Mouse (Mus musculus): ENCODE measurements around the gene Madcam1.
"Not testable (repeated sequence)": the region's sequence is repeated elsewhere in the genome, so short reads cannot be mapped to it uniquely, and the experiment has no call there.

Gene Madcam1

DNA sequence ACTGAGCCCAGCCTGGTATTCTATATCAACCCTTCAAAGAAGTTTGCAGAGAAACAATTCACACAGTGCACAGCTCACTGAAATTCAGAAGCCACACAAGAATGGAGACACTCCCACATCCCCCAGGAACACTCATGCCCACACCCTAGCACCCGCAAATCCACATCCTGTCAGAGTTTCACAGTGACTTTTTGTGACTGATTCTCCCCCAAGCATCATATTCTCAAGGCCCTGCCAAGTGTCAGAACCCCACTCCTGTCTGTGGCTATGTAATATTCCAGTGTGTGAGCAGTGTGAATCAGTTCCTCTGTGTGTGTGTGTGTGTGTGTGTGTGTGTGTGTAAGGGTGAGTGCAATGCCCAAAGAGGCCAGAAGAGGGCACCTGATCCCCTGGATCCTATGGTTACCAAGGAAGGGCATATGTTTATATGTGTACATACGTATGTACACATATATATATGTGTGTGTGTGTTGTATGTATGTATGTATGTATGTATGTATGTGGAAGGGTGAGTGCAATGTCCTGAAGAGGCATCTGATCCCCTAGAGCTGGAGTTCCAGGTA is 27.7 kb downstream of the Madcam1 start:
- DNase-seq: no peak

DNA sequence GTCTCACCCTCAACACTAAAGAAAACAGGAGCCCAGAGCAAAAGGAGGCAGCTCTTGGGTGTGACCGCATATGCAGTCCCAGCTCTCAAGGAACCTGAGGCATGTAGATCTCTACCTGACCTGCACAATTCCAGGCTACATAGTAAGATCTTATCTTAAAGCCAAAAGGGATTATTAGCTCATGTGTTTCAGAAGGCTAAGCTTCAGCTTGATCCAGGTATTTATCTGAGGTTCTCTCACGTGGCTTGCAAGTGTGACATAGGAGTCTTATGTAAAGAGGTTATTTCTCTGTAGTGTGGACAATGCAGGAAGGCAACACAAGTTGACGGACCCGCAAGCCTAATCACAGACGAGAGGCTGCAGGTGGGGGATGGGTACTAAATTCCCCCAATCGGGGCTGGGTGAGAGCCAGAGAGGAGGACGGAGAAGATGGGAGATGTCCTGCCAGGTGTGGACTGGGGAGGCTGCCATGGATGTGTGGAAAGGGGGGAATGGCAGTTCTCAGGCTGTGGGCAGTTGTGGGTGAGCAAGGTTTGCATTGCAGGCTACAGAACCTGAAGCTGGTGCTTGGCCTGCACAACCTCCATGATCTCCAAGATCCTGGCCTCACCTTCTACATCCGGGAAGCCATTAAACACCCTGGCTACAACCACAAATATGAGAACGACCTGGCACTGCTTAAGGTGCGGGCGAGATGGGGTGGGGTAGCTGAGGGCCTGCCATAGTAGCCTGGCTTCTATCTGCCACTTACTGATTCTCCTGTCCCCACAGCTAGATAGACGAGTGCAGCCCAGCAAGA is 29.4 kb downstream of the Madcam1 start:
- DNase-seq: no peak

DNA sequence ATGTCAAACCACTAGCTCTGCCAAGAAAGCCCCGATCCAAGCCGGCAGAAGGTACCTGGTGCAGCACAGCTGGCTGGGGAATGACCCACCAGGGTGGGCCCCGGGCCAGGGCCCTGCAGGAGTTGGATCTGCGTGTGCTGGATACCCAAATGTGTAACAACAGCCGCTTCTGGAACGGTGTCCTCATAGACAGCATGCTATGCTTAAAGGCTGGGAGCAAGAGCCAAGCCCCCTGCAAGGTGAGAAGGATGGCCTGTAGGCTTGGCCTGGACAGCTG is 30.0 kb downstream of the Madcam1 start:
- no peak for DNase-seq

DNA sequence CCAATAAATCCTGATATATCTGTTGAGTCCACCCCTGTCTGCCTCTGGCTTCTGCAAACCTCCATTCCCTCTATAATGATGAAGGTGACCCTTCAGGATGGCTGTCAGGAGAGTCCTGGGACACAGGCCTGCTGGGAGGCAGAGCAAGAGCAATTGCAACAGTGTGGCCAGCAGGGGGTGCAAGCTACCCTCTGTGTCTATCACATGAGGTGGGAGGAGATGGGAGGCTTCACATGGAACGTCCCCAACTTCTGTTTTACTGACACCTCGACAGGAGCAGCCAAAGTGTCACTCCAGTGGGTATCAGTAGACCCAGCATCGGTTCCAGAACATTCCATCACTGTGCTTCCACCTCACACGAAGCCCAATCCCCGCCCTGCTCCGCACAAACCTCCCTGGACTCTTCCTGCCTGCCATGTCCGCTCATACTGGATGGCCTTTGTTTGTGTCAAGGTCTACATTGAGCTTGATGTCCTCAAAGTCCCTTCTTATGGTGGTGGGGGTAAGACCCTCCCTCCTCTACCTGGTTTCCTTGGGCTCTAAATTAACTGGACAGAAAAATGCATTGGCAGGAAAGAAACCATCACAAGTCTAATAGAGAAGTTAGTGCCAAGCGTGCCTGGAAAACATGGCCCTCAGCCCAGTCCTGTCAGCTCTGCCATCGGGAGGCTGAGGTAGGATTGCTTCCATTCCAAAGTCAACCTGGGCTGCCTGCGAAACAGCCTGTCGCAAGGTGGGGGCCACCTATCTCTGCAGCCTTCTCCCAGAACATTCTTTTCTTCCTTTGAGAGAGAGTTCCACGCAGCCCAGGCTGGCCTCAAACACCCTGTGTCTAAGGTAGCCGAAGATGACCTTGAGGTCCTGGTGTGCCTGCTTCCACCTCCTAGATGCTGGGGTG is 31.1 kb downstream of the Madcam1 start:
- peak; percentile 63 for DNase-seq

DNA sequence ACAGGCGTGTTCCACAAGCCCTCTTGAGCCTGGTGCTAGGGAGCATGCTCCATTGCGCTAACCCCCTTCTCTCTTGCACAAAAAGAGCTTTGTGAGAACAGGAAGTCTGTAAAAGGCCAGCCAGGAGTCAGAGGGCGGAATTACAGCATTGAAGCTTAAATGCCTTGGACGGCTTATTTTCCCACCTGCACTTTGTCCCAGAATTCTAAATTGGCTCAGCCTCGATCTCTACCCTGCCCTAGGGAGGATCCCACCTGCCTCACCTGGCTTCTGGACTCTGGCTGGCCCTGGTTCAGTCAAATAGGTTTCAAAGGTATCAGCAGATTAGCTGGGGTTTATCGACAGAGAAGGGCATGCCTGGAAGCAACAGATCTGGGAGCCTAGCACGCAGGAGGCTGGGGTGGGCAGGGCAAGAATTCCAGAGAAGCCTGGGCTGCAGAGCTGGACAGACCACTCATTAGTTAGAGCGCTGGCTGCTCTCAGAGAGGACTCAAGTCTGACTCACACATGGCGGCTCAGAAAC is 31.8 kb downstream of the Madcam1 start:
- DNase-seq: no peak

DNA sequence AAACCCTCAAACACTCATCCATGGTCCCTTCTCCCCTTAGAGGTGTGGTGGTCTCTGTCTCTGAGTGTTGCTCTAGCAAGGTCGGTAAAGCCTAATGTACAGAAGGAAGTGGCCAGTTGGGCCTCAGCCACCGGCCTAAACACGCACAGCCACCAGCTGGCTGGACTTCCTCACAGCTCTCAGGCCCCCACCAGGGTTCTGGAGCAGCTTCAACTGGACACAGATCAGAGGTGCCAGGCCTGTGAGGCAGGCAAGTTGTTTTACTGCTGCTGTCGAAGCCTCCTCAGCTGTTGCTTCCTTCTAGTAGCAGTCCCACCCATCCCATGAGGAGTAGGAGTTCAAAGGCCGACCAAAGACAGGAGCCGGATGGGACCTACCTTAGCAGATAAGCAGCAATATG is 33.6 kb downstream of the Madcam1 start:
- DNase-seq: no peak

DNA sequence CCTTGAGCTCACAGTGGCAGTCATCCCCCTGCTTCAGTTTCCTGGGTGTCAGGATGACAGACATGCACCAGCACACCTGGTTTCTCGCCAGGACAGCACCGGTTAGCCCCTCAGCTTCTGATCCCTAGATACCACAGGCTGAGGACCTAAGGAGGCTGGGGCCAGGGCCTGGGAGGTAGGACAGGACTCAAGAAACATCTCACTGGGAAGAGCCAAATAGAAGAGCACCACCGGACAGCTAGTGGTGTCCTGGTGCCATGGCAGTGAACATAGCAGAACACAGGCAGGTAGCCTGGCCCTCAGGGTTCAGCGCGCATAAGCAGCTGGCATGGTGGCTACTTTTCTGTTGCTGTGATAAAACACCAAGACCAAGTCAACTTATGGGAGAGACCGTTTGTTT is 34.1 kb downstream of the Madcam1 start:
- DNase-seq: no peak

DNA sequence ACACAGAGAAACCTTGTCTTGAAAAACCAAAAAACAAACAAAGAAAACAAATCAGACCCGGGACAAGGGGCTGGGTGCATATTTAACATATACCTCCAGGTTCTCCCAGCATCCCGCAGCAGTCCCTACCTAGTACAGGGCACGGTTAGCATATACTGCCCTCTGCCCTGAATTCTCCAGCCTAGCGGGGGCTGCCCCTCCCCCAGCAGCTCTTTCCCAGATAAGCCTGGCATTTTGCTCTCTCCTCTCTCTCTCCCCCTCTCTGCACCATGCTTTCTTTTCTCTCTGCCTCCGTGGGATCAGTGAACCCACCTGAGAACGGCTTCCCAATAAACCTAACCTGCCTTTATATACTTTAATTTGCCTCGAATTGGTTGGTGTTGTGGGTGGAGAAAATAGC is 36.3 kb downstream of the Madcam1 start:
- DNase-seq: no peak

DNA sequence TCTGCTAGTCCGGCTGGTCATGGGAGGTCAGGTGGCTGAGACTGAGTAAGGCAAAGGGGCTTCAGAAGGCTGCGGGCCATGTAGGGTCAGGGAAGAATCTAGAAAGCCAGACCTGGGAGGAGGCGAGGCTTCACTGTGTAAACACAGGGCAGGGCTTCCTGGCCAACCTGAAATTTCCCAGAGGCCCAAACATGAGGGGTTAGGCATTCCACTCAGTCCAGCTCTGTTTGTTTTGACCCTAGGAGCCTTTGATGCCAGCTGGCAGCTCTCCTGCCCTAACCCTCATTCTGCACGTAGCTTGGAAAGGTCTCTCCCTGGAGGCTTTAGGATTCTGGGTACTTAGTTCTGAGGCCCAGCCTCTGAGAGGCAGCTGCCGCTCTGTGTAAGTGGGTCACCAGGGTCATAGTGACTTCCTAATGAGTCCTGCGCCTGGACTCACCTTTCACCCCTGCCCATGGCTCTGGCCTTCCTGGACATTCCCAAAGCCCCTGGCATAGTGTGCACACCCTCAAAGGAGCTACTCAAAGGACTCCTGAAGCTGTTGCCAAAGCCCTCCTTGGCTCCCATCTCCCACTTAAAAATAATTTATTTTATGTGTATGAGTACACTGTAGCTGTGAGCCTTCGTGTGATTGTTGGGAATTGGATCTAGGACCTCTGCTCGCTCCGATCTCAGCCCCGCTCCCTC is 37.2 kb downstream of the Madcam1 start:
- no peak for DNase-seq

DNA sequence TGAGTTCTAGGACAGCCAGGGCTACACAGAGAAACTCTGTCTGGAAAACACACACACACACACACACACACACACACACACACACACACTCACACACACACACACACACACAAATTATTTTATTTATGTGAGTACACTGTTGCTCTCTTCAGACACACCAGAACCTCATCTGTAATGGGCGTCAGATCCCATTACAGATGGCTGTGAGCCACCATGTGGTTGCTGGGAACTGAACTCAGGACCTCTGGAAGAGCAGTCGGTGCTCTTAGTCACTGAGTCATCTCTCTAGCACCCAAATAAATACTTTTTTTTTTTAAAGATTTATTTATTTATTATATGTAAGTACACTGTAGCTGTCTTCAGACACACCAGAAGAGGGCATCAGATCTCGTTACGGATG is 38.6 kb downstream of the Madcam1 start:
- not testable (repeated sequence) for DNase-seq

DNA sequence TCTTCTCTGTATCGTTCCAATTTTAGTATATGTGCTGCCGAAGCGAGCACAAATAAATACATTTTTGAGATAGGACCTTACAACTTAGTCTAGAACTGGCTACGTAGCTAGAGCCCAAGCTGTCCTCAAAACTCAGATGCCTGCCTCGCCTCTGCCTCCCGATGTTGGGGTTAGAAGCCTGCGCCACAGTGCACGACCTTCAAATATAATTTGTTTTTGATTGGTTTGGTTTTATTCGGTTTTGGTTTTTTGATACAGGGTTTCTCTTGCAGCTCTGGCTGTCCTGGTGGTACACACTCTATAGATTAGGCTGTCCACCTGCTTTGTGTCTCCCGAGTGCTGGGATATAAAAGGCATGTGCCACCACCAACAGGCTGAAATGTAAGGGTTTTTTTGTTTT is 39.2 kb downstream of the Madcam1 start:
- no peak for DNase-seq

DNA sequence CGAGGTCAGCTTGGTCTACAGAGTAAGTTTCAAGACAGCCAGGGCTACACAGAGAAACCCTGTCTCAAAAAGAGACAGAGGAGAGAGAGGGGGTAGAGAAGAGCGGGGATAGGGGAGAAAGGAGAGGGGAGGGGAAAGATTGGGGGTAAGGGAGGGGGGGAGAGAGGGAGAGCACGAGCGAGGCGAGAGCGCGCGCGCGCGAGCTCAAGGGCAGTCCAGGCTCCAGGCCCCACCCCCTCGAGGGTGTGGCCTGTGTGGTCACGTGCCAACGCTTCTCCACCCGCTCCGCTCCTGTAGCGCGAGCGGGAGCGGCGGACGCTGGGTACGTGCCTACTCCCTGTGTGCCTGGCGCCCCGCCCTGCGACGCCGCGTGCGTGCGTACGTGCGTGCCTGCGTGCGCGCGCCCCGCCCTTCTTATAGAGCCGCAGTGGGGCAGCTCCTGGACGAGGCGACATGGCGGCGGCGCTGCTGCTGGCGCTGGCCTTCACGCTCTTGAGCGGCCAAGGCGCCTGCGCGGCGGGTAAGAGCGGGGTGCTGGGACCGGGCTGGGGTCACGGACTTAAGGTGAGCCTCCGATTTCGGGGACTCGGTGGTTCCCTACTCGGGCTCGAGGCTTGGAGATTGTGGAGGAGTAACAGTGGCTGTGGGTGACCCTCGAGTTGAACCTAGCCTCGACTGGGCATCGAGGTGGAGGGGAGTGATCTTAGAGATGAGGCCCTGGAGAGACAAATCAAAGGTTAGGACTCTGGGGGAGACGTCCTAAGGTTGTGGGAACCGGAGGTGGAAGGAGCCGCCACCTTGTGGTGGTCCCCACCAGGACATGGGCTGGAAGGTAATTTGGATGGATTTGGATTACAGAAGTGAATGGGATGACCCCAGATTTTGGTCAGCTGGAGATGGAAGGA is 40.0 kb downstream of the Madcam1 start, which contains the start of gene Bsg:
Gene Bsg (plus strand): TSS at position 427 of the 905 bp plus-strand sequence.
- peak; percentile 99 for DNase-seq

DNA sequence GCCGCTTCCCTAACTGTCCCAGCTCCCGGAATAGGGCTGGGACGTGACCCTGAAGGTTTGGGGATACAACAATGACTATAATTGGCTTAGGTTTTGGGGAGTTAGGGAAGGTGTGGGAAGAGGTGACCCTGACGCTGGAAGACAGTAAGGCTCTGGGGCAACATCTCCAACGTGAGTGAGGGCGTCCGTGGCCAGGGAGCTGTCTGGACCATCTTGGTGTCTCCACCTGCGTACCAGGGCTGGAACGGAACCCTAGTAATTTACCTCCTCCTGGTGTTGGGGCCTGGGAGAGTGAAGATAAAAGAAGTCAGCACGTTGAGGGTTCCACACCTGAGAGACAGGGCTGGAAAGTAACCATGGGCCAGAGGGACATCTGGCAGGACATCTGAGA is 40.6 kb downstream of the Madcam1 start:
- no peak for DNase-seq

DNA sequence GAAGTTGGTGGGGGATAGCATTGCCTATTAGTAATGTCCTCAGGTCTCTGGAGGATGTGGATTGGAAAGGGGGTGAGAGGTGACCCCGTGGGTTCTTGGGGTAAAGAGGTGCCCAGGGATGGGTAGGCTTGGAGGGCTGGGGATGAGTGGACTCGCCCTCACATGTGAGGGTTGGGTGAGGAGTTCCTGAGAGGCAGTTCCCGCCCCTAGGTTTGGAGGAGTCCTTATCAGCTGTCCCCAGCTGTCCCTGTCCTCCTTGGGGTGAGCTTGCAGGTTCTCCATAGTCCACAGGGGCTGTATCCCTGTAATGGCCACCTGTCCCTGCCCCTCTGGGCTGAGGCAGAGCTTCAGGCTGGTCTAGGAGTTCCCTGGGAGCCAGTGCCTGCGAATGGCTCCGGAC is 41.6 kb downstream of the Madcam1 start:
- no peak for DNase-seq

DNA sequence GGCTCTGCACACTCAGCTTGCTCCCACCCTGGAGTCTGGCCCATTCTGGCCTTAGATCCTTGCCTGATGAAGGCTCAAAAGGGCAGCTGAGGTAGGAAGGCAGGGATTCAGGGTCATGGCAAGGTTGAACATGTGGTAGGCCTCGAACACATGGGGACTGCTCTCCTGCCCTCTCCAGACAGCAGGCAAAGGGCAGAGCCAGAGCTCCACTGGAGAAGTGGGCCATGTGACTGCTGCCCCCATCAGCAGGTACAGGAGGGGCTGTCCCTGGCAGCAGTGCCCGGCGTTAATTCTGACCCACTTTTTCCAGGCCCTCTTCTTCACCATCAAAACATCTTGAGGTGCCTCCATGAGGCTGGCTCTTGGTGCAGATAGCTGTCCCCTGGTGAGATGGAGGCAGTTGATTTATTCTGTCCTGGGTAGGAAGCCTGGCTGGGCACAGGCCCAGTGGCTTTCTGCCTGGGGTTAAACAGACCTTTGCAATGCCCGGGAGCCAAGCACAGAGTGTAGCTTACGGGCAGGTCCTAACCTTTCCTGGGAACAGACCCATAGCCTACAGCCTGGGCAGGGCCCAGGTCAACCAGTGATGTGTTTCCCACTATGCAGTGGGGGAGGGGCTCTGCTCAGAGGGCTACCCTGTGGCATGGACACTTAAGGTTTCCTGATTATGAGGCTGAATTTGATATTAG is 42.2 kb downstream of the Madcam1 start:
- DNase-seq: no peak

DNA sequence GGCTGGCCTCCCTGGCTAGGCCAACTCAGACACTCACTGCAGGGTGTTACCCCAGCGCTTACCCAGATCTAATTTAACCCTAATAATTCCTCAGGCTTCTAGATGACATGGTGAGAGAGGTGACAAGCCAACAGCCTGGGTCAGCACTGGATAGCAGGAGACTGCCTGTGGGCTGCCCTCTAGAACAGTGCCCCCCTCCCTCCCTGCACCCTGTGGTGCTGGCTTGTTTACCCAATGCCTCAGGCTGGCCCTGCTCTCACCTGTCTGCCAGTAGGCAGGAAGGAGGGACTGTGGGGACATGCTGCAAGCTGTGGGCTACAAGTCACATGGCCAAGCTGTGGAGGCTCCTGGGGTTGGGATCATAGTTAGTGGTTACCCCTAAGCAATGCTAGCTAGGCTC is 42.8 kb downstream of the Madcam1 start:
- no peak for DNase-seq

DNA sequence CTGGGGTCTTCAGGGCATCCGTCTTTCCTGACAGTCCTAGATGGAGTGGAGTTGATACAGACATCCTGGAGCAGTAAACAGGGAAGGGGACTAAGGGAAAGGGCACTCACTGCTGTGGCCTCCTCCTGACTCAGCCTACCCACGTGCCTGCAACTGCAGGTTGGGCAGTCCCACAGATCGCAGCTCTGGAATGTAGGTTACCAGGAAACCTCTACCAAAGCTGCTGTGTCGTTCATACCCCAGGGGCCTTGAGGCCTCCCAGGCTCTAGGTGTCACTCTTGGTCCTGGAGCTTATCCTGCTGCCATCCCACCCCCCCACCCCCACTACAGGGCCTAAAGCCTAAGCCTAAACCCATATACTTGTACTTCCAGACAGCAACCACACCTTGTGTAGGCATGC is 43.4 kb downstream of the Madcam1 start:
- no peak for DNase-seq

DNA sequence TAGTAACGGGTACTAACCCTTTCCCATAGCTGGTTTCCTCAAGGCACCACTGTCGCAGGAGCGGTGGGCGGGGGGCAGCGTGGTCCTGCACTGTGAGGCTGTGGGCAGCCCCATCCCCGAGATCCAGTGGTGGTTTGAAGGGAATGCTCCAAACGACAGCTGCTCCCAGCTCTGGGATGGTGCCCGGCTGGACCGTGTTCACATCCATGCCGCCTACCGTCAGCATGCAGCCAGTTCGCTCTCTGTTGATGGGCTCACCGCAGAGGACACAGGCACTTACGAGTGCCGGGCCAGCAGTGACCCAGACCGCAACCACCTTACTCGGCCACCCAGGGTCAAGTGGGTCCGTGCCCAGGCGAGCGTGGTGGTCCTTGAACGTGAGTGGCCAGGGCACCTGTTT is 44.3 kb downstream of the Madcam1 start:
- no peak for DNase-seq

DNA sequence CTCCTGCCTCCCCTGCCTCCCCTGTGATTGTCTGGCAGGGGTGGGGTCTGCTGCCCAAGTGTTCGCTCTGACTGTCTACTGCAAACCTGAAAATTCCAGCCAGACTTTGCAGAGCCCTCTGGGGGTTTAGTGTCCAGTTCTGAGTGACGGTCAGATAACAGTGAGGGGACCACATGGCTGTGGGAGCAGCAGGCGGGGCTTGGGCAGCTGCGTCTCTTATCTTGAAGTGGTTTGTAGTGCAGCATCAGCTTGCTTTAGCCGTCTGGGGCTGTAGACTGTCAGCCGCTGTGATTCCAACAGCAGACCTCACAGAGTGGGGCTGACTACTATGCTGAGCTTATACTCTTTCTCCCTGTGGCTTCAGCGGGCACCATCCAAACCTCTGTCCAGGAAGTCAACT is 44.9 kb downstream of the Madcam1 start:
- DNase-seq: no peak

DNA sequence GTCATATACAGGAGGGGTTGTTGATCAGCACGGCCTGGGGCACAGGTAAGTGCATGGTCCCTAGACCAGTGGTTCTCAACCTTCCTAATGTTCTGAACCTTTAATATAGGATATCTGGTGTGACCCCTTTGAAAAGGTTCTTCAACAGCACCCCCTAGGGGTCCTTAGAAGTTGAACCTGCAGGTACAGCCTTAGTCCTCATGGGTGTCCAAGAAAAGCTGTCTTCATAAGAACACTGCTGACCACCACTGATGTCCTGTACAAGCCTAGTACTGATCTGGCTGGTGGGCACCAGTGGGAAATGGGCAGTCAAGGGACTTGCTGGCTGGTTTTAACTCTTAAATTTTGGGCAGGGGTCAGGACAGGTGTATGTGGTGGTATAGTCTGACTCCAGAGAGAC is 47.7 kb downstream of the Madcam1 start:
- DNase-seq: no peak

DNA sequence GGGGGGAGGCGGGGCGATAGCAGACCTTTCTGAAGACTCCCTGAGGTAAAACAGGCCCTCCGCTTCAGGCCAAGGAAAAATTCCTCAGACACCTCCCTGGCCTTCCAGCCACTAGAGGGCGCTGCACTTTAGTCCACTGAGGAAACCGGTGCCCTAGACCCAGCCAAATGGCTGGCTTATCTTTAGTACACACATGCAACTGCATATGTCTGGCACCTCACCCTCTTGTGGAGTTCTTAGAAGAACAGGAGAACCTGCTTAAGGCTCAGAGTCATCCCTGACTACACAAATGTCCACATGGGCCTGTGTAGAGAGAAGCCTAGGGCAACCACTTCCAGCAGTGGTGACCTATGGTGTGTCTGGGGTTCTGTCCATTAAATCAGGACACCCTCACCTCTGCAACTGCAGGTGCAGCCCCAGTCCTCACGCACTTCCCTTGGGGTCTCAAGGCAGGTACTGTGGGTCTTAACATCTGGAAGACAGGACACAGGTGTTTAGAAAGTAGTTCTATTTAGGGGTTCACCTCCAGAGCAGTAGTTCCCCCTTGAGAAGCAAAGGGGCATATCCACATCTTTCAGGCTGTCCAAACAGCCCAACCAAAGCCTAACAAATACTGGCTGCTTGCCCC is 48.3 kb downstream of the Madcam1 start:
- peak; percentile 84 for DNase-seq
